Mouse (Mus musculus) neural tube, embryonic 11.5 days (tissue): ENCODE results near the gene Vmn1r41. TPM values are rescaled to one million over a fixed set of nuclear protein-coding genes. Genes with fewer than 3 reads are reported as not detected.

Source experiments
- ATAC-seq: fragments of 200-750 bp; cut with Nextera tagmentation; 2 replicates; pipeline ENCODE4 v1.8.0; 2017; ENCODE audit warnings: moderate number of reproducible peaks, mild to moderate bottlenecking, moderate TSS enrichment, moderate library complexity; ENCODE audit not compliant: insufficient read depth, low FRiP score, low TSS enrichment
- DNase-seq: peaks from one replicate; pipeline ENCODE4 v3.0.0-alpha.2; 2015; ENCODE audit warnings: low spot score
- H3K27ac ChIP-seq: fragments of 300-500 bp; sonication (generic); 2 replicates; pipeline ENCODE4 v1.5.1; 2014; ENCODE audit warnings: low read depth, mild to moderate bottlenecking, low read length
- H3K27me3 ChIP-seq: fragments of 300-500 bp; sonication (generic); 2 replicates; pipeline ENCODE4 v1.6.1; 2014; ENCODE audit warnings: mild to moderate bottlenecking, low read length, mixed read lengths; ENCODE audit not compliant: control insufficient read depth, insufficient read depth
- H3K36me3 ChIP-seq: fragments of 300-500 bp; sonication (generic); 2 replicates; pipeline ENCODE4 v1.6.1; 2014; ENCODE audit warnings: mild to moderate bottlenecking, low read length, moderate library complexity, mixed read lengths; ENCODE audit not compliant: control insufficient read depth, insufficient read depth
- H3K4me1 ChIP-seq: fragments of 300-500 bp; sonication (generic); 2 replicates; pipeline ENCODE4 v1.6.1; 2014; ENCODE audit warnings: low read length, mixed read lengths; ENCODE audit not compliant: control insufficient read depth, insufficient read depth
- H3K4me2 ChIP-seq: fragments of 300-500 bp; sonication (generic); 2 replicates; pipeline ENCODE4 v1.6.1; 2014; ENCODE audit warnings: low read depth, mild to moderate bottlenecking, moderate library complexity
- H3K4me3 ChIP-seq: fragments of 300-500 bp; sonication (generic); 2 replicates; pipeline ENCODE4 v1.5.1; 2014; ENCODE audit warnings: low read depth, low read length
- H3K9ac ChIP-seq: fragments of 300-500 bp; sonication (generic); 2 replicates; pipeline ENCODE4 v1.6.1; 2014; ENCODE audit warnings: mild to moderate bottlenecking, low read length
- H3K9me3 ChIP-seq: fragments of 300-500 bp; sonication (generic); 2 replicates; pipeline ENCODE4 v1.6.1; 2016; ENCODE audit warnings: low read length; ENCODE audit not compliant: control insufficient read depth
- WGBS: fragments of 180-500 bp; shearing (Covaris S2); extraction: QIAGEN DNeasy Blood & Tissue Kit; methylation state at CpG from one replicate; pipeline ENCODE4 v1.1.7; 2014; 5-methylcytosine and 5-hydroxymethylcytosine counted together
- polyA plus RNA-seq: library from polyadenylated mRNA; unstranded; fragments of >200 nt; fragmentation: Nextera tagmentation; extraction: Ambion mirVana; gene quantifications from 2 replicates; pipeline ENCODE4 v1.2.1, GENCODE M21; 2014

The Vmn1r41 gene
- polyA plus RNA-seq = not detected in 2 replicates

GRCm38 (mm10) chr6:89740466-89740865, at the start of gene Vmn1r41:
Vmn1r41 (plus strand) TSS chr6:89740766.
- DNase-seq = no peak
- Histone ChIP-seq H3K36me3 (no peaks in the 10 kb centered on the region), H3K9me3 (no peaks in the 10 kb centered on the region), H3K4me1 (no peaks in the 10 kb centered on the region), H3K9ac (no peak within 1 kb of the TSS), H3K27me3 (no peaks in the 10 kb centered on the region), H3K4me3 (no peak within 1 kb of the TSS), H3K27ac (no peak within 1 kb of the TSS), H3K4me2 (no peak within 1 kb of the TSS)
- no peak for ATAC-seq

GRCm38 (mm10) chr6:89706624-89707023, 33.9 kb upstream of the Vmn1r41 start:
- Histone ChIP-seq H3K27ac (no peak overlapping the region), H3K4me3 (no peak overlapping the region), H3K27me3 (no peaks in the 10 kb centered on the region), H3K4me2 (no peak overlapping the region), H3K36me3 (no peaks in the 10 kb centered on the region), H3K9ac (no peak overlapping the region), H3K4me1 (no peaks in the 10 kb centered on the region), H3K9me3 (no peaks in the 10 kb centered on the region)
- DNase-seq (no peak), ATAC-seq (no peak)
- 82% methylated on average over 2 of the region's 2 CpGs for WGBS

GRCm38 (mm10) chr6:89707240-89707639, 33.3 kb upstream of the Vmn1r41 start, which contains the start of gene Vmn1r40:
Vmn1r40 (plus strand) TSS chr6:89707540.
- WGBS = 81% methylated on average over 4 of the region's 4 CpGs
- DNase-seq (no peak), ATAC-seq (no peak)
- no peaks in the 10 kb centered on the region for H3K27me3 ChIP-seq
- no peak within 1 kb of the TSS for H3K4me2 ChIP-seq
- no peaks in the 10 kb centered on the region for H3K9me3 ChIP-seq
- no peak within 1 kb of the TSS for H3K9ac ChIP-seq
- no peaks in the 10 kb centered on the region for H3K36me3 ChIP-seq
- no peak within 1 kb of the TSS for H3K27ac ChIP-seq
- no peaks in the 10 kb centered on the region for H3K4me1 ChIP-seq
- H3K4me3 ChIP-seq = no peak within 1 kb of the TSS

GRCm38 (mm10) chr6:89718051-89718450, 22.5 kb upstream of the Vmn1r41 start:
- no peaks in the 10 kb centered on the region for H3K36me3 ChIP-seq
- H3K9ac ChIP-seq = no peak overlapping the region
- no peak for DNase-seq
- no peak overlapping the region for H3K27ac ChIP-seq
- no peak overlapping the region for H3K4me2 ChIP-seq
- no peaks in the 10 kb centered on the region for H3K27me3 ChIP-seq
- no peaks in the 10 kb centered on the region for H3K4me1 ChIP-seq
- H3K9me3 ChIP-seq = no peaks in the 10 kb centered on the region
- ATAC-seq = no peak
- no peak overlapping the region for H3K4me3 ChIP-seq

GRCm38 (mm10) chr6:89742811-89743210, 2.2 kb downstream of the Vmn1r41 start:
- Histone ChIP-seq H3K36me3 (no peaks in the 10 kb centered on the region), H3K4me3 (no peak overlapping the region), H3K4me2 (no peak overlapping the region), H3K9me3 (no peaks in the 10 kb centered on the region), H3K9ac (no peak overlapping the region), H3K4me1 (no peaks in the 10 kb centered on the region), H3K27me3 (no peaks in the 10 kb centered on the region), H3K27ac (no peak overlapping the region)
- ATAC-seq = no peak
- no peak for DNase-seq

GRCm38 (mm10) chr6:89790231-89790630, 49.7 kb downstream of the Vmn1r41 start:
- ATAC-seq = no peak
- H3K4me3 ChIP-seq = no peak overlapping the region
- no peaks in the 10 kb centered on the region for H3K9me3 ChIP-seq
- no peaks in the 10 kb centered on the region for H3K27me3 ChIP-seq
- DNase-seq = no peak
- no peak overlapping the region for H3K27ac ChIP-seq
- no peak overlapping the region for H3K9ac ChIP-seq
- no peak overlapping the region for H3K4me2 ChIP-seq
- H3K4me1 ChIP-seq = no peaks in the 10 kb centered on the region
- H3K36me3 ChIP-seq = no peaks in the 10 kb centered on the region

Other genes starting within 250 kb of the Vmn1r41 start
- 73.8 and 84.4 TPM in 2 replicates for gene Chchd6, start 145.1 kb upstream of the Vmn1r41 start, polyA plus RNA-seq
- 11.2 and 13.2 TPM in 2 replicates for gene Txnrd3, start 96.8 kb upstream of the Vmn1r41 start, polyA plus RNA-seq
- not detected in 2 replicates for gene Vmn1r40, start 33.2 kb upstream of the Vmn1r41 start, polyA plus RNA-seq
- not detected in 2 replicates for gene Vmn1r42, start 135.6 kb downstream of the Vmn1r41 start, polyA plus RNA-seq
- not detected in 2 replicates for gene Vmn1r43, start 135.6 kb downstream of the Vmn1r41 start, polyA plus RNA-seq
- gene Vmn1r44, start 142.9 kb downstream of the Vmn1r41 start, polyA plus RNA-seq = not detected in 2 replicates
- not detected in 2 replicates for gene Vmn1r45, start 199.8 kb downstream of the Vmn1r41 start, polyA plus RNA-seq
- gene Vmn1r46, start 228.5 kb downstream of the Vmn1r41 start, polyA plus RNA-seq = not detected in 2 replicates